ENCODE assay signal across 9 mouse cellular contexts in the genomic region with DNA sequence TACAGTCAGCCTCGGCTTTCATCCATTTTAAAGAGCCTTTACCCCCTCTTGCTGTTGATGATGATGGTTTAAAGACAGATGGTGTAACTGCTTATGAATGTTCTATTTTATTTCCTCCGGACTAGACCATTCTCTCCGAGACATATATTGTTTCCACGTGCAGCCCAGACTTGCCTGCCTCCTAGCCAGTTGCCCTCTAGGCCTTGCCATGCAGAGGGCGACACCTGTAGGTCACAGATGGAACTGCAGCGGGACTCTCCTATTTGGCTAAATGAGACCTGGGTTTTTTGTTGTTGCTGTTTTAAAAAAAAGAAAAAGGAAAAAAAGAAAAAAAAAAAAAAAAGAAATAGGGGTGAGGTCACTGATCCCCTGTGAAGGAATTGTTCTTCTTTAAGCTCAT.
DNase-seq lines count a peak whose midpoint lies in the region; ATAC-seq lines count a peak whose summit lies in the region.
"Had no signal": no experiment of that assay in that cellular context is flagged by ENCODE, and none has a peak within 500 bp of the region (broad histone marks: within the 10 kb centered on the region; RNA-seq: fewer than 3 reads in every experiment).

No protein-coding gene starts in this region.

- H3K27me3 ChIP-seq in lung, embryonic 15.5 days, result no peaks in the 10 kb centered on the region
- H3K27me3 ChIP-seq: limb, embryonic 12.5 days had no signal

- WGBS in lung, embryonic 15.5 days, result 6% methylated on average over 6 of the region's 6 CpGs

- ATAC-seq in CD4-positive, CD25-positive, alpha-beta regulatory T cell, adult 4 months, result peak; percentile 89
- ATAC-seq in lung, embryonic 15.5 days (ENCODE audit: borderline replicate concordance, extremely low read depth, low FRiP score, low TSS enrichment), result no peak

- H3K9me3 ChIP-seq in lung, embryonic 15.5 days, result no peaks in the 10 kb centered on the region
- H3K9me3 ChIP-seq: limb, embryonic 12.5 days had no signal

- peak overlapping the region; percentile 63; the same call in 1 of the 2 replicates for H3K27ac ChIP-seq in lung, embryonic 15.5 days

- peak; percentile 85 for DNase-seq in adrenal gland, adult 2 months
- peak; percentile 87 for DNase-seq in embryo, embryonic 11 days
- DNase-seq in heart, adult 8-10 months (ENCODE audit: low spot score), result peak; percentile 90
- DNase-seq in layer of hippocampus, adult 11-12 months (ENCODE audit: low spot score), result peak; percentile 91
- peak; percentile 83 for DNase-seq in ovary, postnatal 36 days (ENCODE audit: low spot score)
- peak; percentile 88 to 89 for DNase-seq in thymus, postnatal 36 days

- H3K4me1 ChIP-seq in lung, embryonic 15.5 days, result peaks cover 29% of the 10 kb centered on the region

- H3K4me3 ChIP-seq in lung, embryonic 15.5 days, result no peak overlapping the region
- H3K4me3 ChIP-seq: limb, embryonic 12.5 days had no signal

- H3K9ac ChIP-seq in lung, embryonic 15.5 days, result no peak overlapping the region
- H3K9ac ChIP-seq: limb, embryonic 12.5 days had no signal

- H3K4me2 ChIP-seq in lung, embryonic 15.5 days, result no peak overlapping the region

- H3K36me3 ChIP-seq in lung, embryonic 15.5 days, result peaks cover 1% of the 10 kb centered on the region; the same call in 1 of the 2 replicates
